Mouse (Mus musculus): ENCODE data around the gene Usf1.

Gene Usf1

DNA sequence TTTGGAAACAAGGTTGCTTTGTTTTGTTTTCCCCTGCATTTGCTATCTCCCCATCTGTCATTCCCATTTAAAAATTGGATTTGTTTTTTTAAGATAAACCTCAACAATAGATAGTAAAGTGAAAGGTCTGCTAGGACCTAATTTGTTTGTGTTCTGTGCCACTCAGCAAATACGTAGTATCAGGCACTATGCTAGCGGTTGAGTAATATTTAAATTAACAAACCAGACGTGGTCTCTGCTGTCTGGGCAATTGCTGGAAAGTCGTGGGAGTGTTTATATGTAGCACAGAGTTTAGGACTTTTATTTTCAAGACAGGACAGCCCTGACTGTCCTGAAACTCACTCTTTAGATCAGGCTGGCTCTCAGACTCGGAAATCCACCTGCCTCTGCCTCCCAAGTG is 41.4 kb downstream of the Usf1 start:
- DNase-seq (ENCODE audit: low spot score in 2 of 2) = no peak

GRCm38 (mm10) chr1:171452923-171453322 is 41.8 kb downstream of the Usf1 start:
- DNase-seq (ENCODE audit: low spot score in 2 of 2) = no peak

- DNase-seq (ENCODE audit: low spot score in 2 of 2) = no peak
These were observed 43.8 kb downstream of the Usf1 start for GRCm38 (mm10) chr1:171454926-171455325.

- DNase-seq (ENCODE audit: low spot score in 2 of 2) = no peak
These were observed 46.5 kb downstream of the Usf1 start for GRCm38 (mm10) chr1:171457568-171457967.

GRCm38 (mm10) chr1:171459791-171460190 is 48.7 kb downstream of the Usf1 start:
- no peak for DNase-seq (ENCODE audit: low spot score in 2 of 2)

- DNase-seq (ENCODE audit: low spot score in 2 of 2) = no peak
These were observed 49.7 kb downstream of the Usf1 start for GRCm38 (mm10) chr1:171460551-171461503.

GRCm38 (mm10) chr1:171463133-171463532 is 52.0 kb downstream of the Usf1 start:
- DNase-seq (ENCODE audit: low spot score in 2 of 2) = no peak

DNA sequence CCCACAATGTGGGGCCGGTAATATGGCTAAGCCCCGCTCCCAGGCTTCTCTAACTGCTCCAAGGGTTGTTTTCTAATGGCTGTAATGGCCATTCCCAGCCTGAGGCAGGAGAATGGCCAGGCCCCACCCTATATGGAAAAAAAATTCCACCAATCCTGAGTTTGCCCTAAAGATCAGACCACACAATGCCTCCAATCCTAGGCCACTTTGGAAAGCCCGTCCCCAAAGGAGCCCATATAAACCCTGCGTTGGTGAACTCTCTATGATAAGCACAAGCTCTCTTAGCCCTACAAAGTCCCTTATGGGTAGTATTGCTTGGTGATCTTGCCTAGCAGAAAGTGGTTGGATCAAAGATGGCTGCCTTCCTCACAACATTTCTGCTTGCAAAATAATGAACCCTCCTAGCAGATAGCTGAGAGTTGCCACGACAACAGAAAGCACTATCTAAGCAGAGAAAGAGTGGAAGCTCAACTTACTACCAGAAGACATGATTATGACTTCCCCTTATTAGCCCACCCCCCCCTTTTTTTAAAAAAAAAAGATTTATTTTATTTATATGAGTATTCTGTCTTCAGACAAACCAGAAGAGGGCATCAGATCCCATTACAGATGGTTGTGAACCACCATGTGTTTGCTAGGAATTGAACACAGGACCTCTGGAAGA is 54.8 kb downstream of the Usf1 start:
- DNase-seq (ENCODE audit: low spot score in 2 of 2) = no peak

DNA sequence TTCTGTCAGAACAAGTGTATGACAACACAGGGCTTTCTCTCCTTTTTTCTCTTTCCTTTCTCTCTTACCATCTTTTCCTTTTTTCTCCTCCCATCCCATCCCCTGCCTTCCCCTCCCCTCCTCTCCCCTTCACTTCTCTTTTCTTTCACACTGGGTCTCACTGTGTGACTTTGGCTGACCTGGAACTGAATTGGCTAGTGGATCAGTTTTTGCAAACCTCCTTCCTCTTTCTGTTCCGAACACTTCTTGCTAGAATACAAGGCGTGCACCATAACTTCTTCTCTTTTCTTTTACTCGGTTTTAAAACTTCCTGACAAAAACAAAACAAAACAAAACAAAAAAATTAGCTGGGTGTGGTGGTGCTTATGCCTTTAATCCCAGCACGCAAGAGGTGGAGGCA is 55.5 kb downstream of the Usf1 start:
- no peak for DNase-seq (ENCODE audit: low spot score in 2 of 2)
